ENCODE assay signal across 8 mouse cellular contexts in the genomic region with DNA sequence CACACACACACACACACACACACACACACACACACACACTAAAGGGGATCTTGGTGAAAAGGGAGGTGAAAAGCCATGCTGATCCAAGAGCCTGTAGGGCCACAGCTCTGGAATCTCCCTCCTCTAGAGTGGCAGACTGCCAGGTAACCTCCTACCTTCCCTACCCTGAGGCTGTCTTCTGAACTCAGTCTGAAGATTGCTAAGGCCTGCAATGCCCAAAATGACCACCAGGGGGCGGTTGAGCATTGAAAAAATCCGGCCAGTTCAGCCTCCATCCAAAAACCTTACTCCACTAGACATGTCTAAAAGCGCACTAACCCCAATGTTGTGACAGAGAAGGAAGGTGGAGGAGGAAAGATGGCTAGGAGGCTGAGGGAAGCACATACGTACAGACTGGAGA. TPM values are rescaled to one million over a fixed set of nuclear protein-coding genes. Genes with fewer than 3 reads are reported as not detected.
A peak's percentile ranks its signal among the peaks of the same experiment; 100 is the strongest.
DNase-seq lines count a peak whose midpoint lies in the region; ATAC-seq lines count a peak whose summit lies in the region.

No protein-coding gene starts in this region.

- no peaks in the 10 kb centered on the region for H3K27me3 ChIP-seq in forebrain, embryonic 11.5 days (ENCODE audit: control insufficient read depth, insufficient read depth, low read length)
- no peaks in the 10 kb centered on the region for H3K27me3 ChIP-seq in heart, embryonic 16.5 days (ENCODE audit: control insufficient read depth, insufficient read depth, low read length)
- peaks cover 15% of the 10 kb centered on the region for H3K27me3 ChIP-seq in liver, embryonic 15.5 days
- no peaks in the 10 kb centered on the region for H3K27me3 ChIP-seq in neural tube, embryonic 13.5 days

- no peak for ATAC-seq in forebrain, embryonic 11.5 days (replicated peaks; ENCODE audit: low FRiP score)
- no peak for ATAC-seq in heart, embryonic 16.5 days (replicated peaks; ENCODE audit: extremely low read depth, insufficient read depth, low FRiP score)
- ATAC-seq in liver, embryonic 15.5 days (ENCODE audit: insufficient read depth) = peak; percentile 25
- peak; percentile 1; the same call in 1 of the 2 replicates for ATAC-seq in neural tube, embryonic 13.5 days (ENCODE audit: low read depth)

- H3K36me3 ChIP-seq in forebrain, embryonic 11.5 days (ENCODE audit: control insufficient read depth, insufficient read depth, low read length) = no peaks in the 10 kb centered on the region
- no peaks in the 10 kb centered on the region for H3K36me3 ChIP-seq in heart, embryonic 16.5 days (ENCODE audit: control insufficient read depth, insufficient read depth)
- H3K36me3 ChIP-seq in liver, embryonic 15.5 days (replicated peaks) = no peaks in the 10 kb centered on the region
- H3K36me3 ChIP-seq in neural tube, embryonic 13.5 days = no peaks in the 10 kb centered on the region

- H3K27ac ChIP-seq in forebrain, embryonic 11.5 days (ENCODE audit: low read depth, low read length) = 0 out of 2 replicates have a peak overlapping the region, but pooled peaks have one; percentile 41
- peak overlapping the region; percentile 63 for H3K27ac ChIP-seq in heart, embryonic 16.5 days (ENCODE audit: low read length)
- H3K27ac ChIP-seq in liver, embryonic 15.5 days (replicated peaks) = peak overlapping the region; percentile 43
- H3K27ac ChIP-seq in neural tube, embryonic 13.5 days (replicated peaks) = peak overlapping the region; percentile 81

- peaks cover 25% of the 10 kb centered on the region for H3K4me1 ChIP-seq in forebrain, embryonic 11.5 days (replicated peaks; ENCODE audit: control insufficient read depth, insufficient read depth, low read length)
- peaks cover 74% of the 10 kb centered on the region for H3K4me1 ChIP-seq in heart, embryonic 16.5 days (ENCODE audit: control insufficient read depth, insufficient read depth, low read length)
- H3K4me1 ChIP-seq in liver, embryonic 15.5 days (replicated peaks) = peaks cover 93% of the 10 kb centered on the region
- H3K4me1 ChIP-seq in neural tube, embryonic 13.5 days (replicated peaks) = peaks cover 81% of the 10 kb centered on the region

- 0% methylated on average over 4 of the region's 4 CpGs for WGBS in forebrain, embryonic 11.5 days
- WGBS in heart, embryonic 16.5 days = under 1% methylated on average over 4 of the region's 4 CpGs
- WGBS in liver, embryonic 15.5 days (ENCODE audit: insufficient replicate concordance) = 0% methylated on average over 4 of the region's 4 CpGs
- WGBS in neural tube, embryonic 13.5 days = 2% methylated on average over 4 of the region's 4 CpGs

- no peaks in the 10 kb centered on the region for H3K9me3 ChIP-seq in forebrain, embryonic 11.5 days (ENCODE audit: control insufficient read depth, low read length)
- H3K9me3 ChIP-seq in heart, embryonic 16.5 days (replicated peaks; ENCODE audit: control insufficient read depth, low read length) = no peaks in the 10 kb centered on the region
- no peaks in the 10 kb centered on the region for H3K9me3 ChIP-seq in liver, embryonic 15.5 days (replicated peaks)
- no peaks in the 10 kb centered on the region for H3K9me3 ChIP-seq in neural tube, embryonic 13.5 days

- DNase-seq in CD4-positive, CD25-positive, alpha-beta regulatory T cell, adult 2 months (ENCODE audit: low read depth, low spot score) = peak; percentile 94
- DNase-seq in c-Kit-positive CD71-negative TER-119-negative erythroid progenitor cells, embryonic 14.5 days (ENCODE audit: low read depth) = peak; percentile 94
- peak; percentile 94 for DNase-seq in forebrain, embryonic 11.5 days (ENCODE audit: low spot score)
- peak; percentile 95 to 98 for DNase-seq in kidney, postnatal 36 days
- DNase-seq in telencephalon, adult 2 months (ENCODE audit: low read depth, low spot score) = peak; percentile 91

- no peak overlapping the region; the same call in 1 of the 2 replicates for H3K9ac ChIP-seq in forebrain, embryonic 11.5 days (ENCODE audit: low read length)
- peak overlapping the region; percentile 49; the same call in 1 of the 2 replicates for H3K9ac ChIP-seq in heart, embryonic 16.5 days (ENCODE audit: low read length)
- H3K9ac ChIP-seq in liver, embryonic 15.5 days = no peak overlapping the region
- peak overlapping the region; percentile 58; the same call in 1 of the 2 replicates for H3K9ac ChIP-seq in neural tube, embryonic 13.5 days

- H3K4me3 ChIP-seq in forebrain, embryonic 11.5 days (ENCODE audit: low read depth, low read length) = no peak overlapping the region
- H3K4me3 ChIP-seq in heart, embryonic 16.5 days (ENCODE audit: low read length) = peak overlapping the region; percentile 5; the same call in 1 of the 2 replicates
- no peak overlapping the region for H3K4me3 ChIP-seq in liver, embryonic 15.5 days (replicated peaks)
- no peak overlapping the region for H3K4me3 ChIP-seq in neural tube, embryonic 13.5 days

- 0 out of 2 replicates have a peak overlapping the region, but pooled peaks have one; percentile 11 for H3K4me2 ChIP-seq in forebrain, embryonic 11.5 days (ENCODE audit: low read depth, low read length, severe bottlenecking)
- peak overlapping the region; percentile 10; the same call in 1 of the 2 replicates for H3K4me2 ChIP-seq in heart, embryonic 16.5 days (ENCODE audit: low read depth, low read length)
- H3K4me2 ChIP-seq in liver, embryonic 15.5 days = peak overlapping the region; percentile 29; the same call in 1 of the 2 replicates
- H3K4me2 ChIP-seq in neural tube, embryonic 13.5 days = peak overlapping the region; percentile 11

RNA-seq across cellular contexts. Expression of gene Ptma, which starts 25.0 kb away (rescaled TPM):
- 3,230 and 3,412 TPM in 2 replicates for polyA plus RNA-seq in forebrain, embryonic 11.5 days (2014; fragmentation: Nextera tagmentation; extraction: Ambion mirVana)
- 702 and 1,064 TPM in 2 replicates for polyA plus RNA-seq in heart, embryonic 16.5 days (2015; fragmentation: Nextera tagmentation; extraction: Ambion mirVana)
- polyA plus RNA-seq in liver, embryonic 15.5 days (2015; fragmentation: Nextera tagmentation; extraction: Ambion mirVana) = 634 and 778 TPM in 2 replicates
- 2,347 and 2,536 TPM in 2 replicates for polyA plus RNA-seq in neural tube, embryonic 13.5 days (2015; fragmentation: Nextera tagmentation; extraction: Ambion mirVana)

Comparison
In these comparisons a context has a peak if more than half of its experiments do, and no peak if none do; other contexts are left out.
1. ATAC-seq: peak in liver, embryonic 15.5 days (single experiment) and neural tube, embryonic 13.5 days (single experiment); none in forebrain, embryonic 11.5 days (single experiment) and heart, embryonic 16.5 days (single experiment).
2. H3K9ac ChIP-seq: peak in heart, embryonic 16.5 days (single experiment) and neural tube, embryonic 13.5 days (single experiment); none in forebrain, embryonic 11.5 days (single experiment) and liver, embryonic 15.5 days (single experiment).
3. Peak in every context shown above with its lines, with median percentiles within 50 percentile points of each other: DNase-seq, H3K27ac ChIP-seq and H3K4me2 ChIP-seq.